Mouse (Mus musculus) myocyte (in vitro differentiated cells): ENCODE data around the gene Ubqln2.

Experiments
- MAX ChIP-seq: IDR thresholded peaks from one replicate; pipeline ENCODE4 v1.6.1; 2011; ENCODE audit warnings: low read depth, mild to moderate bottlenecking, control low read depth
- MYOD1 ChIP-seq, 3 experiments: IDR thresholded peaks; one replicate each; pipeline ENCODE4 v1.6.1; 2011; ENCODE audit warnings: control low read depth in 2 of 3, low read depth in 2 of 3, mild to moderate bottlenecking in 2 of 3, moderate library complexity in 1 of 3; ENCODE audit not compliant: insufficient read length in 2 of 3, control insufficient read depth in 1 of 3
- POLR2A ChIP-seq: IDR thresholded peaks from one replicate; pipeline ENCODE4 v1.6.1; 2011; ENCODE audit warnings: low read depth, mild to moderate bottlenecking, control low read depth, moderate library complexity; ENCODE audit not compliant: insufficient read length
- POLR2AphosphoS2 ChIP-seq: IDR thresholded peaks from one replicate; pipeline ENCODE4 v1.6.1; 2011; ENCODE audit warnings: low read depth, control low read depth; ENCODE audit not compliant: insufficient read length
- USF1 ChIP-seq: IDR thresholded peaks from one replicate; pipeline ENCODE4 v1.6.1; 2011; ENCODE audit warnings: low read depth, mild to moderate bottlenecking, control low read depth, moderate library complexity

- TF ChIP-seq POLR2A (no peak), MAX (no peak), MYOD1 (IDR thresholded peaks at IDR 0.05; ENCODE audit: control insufficient read depth in 1 of 3, insufficient read length in 2 of 3, low read depth in 2 of 3) (no peak), USF1 (no peak), POLR2AphosphoS2 (no peak)
Observed at GRCm38 (mm10) chrX:153492326-153492725, 5.7 kb upstream of the Ubqln2 start.
